Mouse (Mus musculus) myocyte (in vitro differentiated cells): ENCODE measurements around the gene Shank2.

Source experiments
- MAX ChIP-seq: IDR thresholded peaks from one replicate; pipeline ENCODE4 v1.6.1; 2011; ENCODE audit warnings: low read depth, mild to moderate bottlenecking, control low read depth
- MYOD1 ChIP-seq, 3 experiments: IDR thresholded peaks; one replicate each; pipeline ENCODE4 v1.6.1; 2011; ENCODE audit warnings: control low read depth in 2 of 3, low read depth in 2 of 3, mild to moderate bottlenecking in 2 of 3, moderate library complexity in 1 of 3; ENCODE audit not compliant: insufficient read length in 2 of 3, control insufficient read depth in 1 of 3
- POLR2A ChIP-seq: IDR thresholded peaks from one replicate; pipeline ENCODE4 v1.6.1; 2011; ENCODE audit warnings: low read depth, mild to moderate bottlenecking, control low read depth, moderate library complexity; ENCODE audit not compliant: insufficient read length

- TF ChIP-seq POLR2A (no peak), MAX (no peak), MYOD1 (IDR thresholded peaks at IDR 0.05; ENCODE audit: control insufficient read depth in 1 of 3, insufficient read length in 2 of 3, low read depth in 2 of 3) (no peak)
Observed at GRCm38 (mm10) chr7:144238409-144238808, 236.7 kb downstream of the Shank2 start.
